Mouse (Mus musculus): ENCODE measurements at regions not wholly inside any gene's neighbourhood (a gene's known extent, or its start where the extent isn't known, plus 50 kb on each side); places are given as distances from the start of the nearest gene placed in this dataset.
A peak's percentile ranks its signal among the peaks of the same experiment; 100 is the strongest.

- intact Hi-C loops (cut with DNase I) = loop anchor here (2.0 to 5.0 kb wide), 2 partner anchors 596 to 728 kb away; no protein-coding TSS in a partner anchor
These were observed 310.8 kb downstream of the Setd4 start for GRCm38 (mm10) chr16:93292965-93293653.

GRCm38 (mm10) chr16:93292181-93292834 is 311.6 kb downstream of the Setd4 start:
- intact Hi-C loops (cut with DNase I) = loop anchor here (2.0 to 5.0 kb wide), 2 partner anchors 595 to 728 kb away; no protein-coding TSS in a partner anchor
- DNase-seq (ENCODE audit: low spot score in 2 of 2) = no peak

More at GRCm38 (mm10) chr16:93292965-93293653, 310.8 kb downstream of the Setd4 start:
- peak; percentile 58 to 60 for DNase-seq (ENCODE audit: low spot score in 2 of 2)

GRCm38 (mm10) chr16:93288036-93288435 is 315.8 kb downstream of the Setd4 start:
- intact Hi-C loops (cut with DNase I) = no loop called here
- no peak for DNase-seq (ENCODE audit: low spot score in 2 of 2)

- intact Hi-C loops (cut with DNase I) = no loop called here
- DNase-seq (ENCODE audit: low spot score in 2 of 2) = no peak
These were observed 316.3 kb downstream of the Setd4 start for GRCm38 (mm10) chr16:93287520-93287919.

- no peak for DNase-seq (ENCODE audit: low spot score in 2 of 2)
- intact Hi-C loops (cut with DNase I) = no loop called here
These were observed 317.0 kb downstream of the Setd4 start for GRCm38 (mm10) chr16:93286816-93287215.

GRCm38 (mm10) chr16:93285191-93285590 is 318.7 kb downstream of the Setd4 start:
- intact Hi-C loops (cut with DNase I) = no loop called here
- DNase-seq (ENCODE audit: low spot score in 2 of 2) = no peak

GRCm38 (mm10) chr16:93281715-93282114 is 322.1 kb downstream of the Setd4 start:
- intact Hi-C loops (cut with DNase I) = no loop called here
- no peak for DNase-seq (ENCODE audit: low spot score in 2 of 2)

GRCm38 (mm10) chr16:93272636-93273035 is 331.2 kb downstream of the Setd4 start:
- intact Hi-C loops (cut with DNase I) = no loop called here
- no peak for DNase-seq (ENCODE audit: low spot score in 2 of 2)

GRCm38 (mm10) chr16:93272146-93272545 is 331.7 kb downstream of the Setd4 start:
- intact Hi-C loops (cut with DNase I) = no loop called here
- DNase-seq (ENCODE audit: low spot score in 2 of 2) = no peak

- DNase-seq (ENCODE audit: low spot score in 2 of 2) = no peak
- intact Hi-C loops (cut with DNase I) = no loop called here
These were observed 339.7 kb downstream of the Setd4 start for GRCm38 (mm10) chr16:93264061-93264585.

- intact Hi-C loops (cut with DNase I) = no loop called here
- no peak for DNase-seq (ENCODE audit: low spot score in 2 of 2)
These were observed 340.6 kb downstream of the Setd4 start for GRCm38 (mm10) chr16:93263141-93263815.

GRCm38 (mm10) chr16:93246825-93247224 is 357.0 kb downstream of the Setd4 start:
- DNase-seq (ENCODE audit: low spot score in 2 of 2) = peak; percentile 26 to 29
- intact Hi-C loops (cut with DNase I) = no loop called here

- intact Hi-C loops (cut with DNase I) = no loop called here
- DNase-seq (ENCODE audit: low spot score in 2 of 2) = no peak
These were observed 358.1 kb downstream of the Setd4 start for GRCm38 (mm10) chr16:93245738-93246137.

- DNase-seq (ENCODE audit: low spot score in 2 of 2) = no peak
These were observed 365.0 kb downstream of the Setd4 start for GRCm38 (mm10) chr16:93238898-93239297.

GRCm38 (mm10) chr16:93238326-93238725 is 365.5 kb downstream of the Setd4 start:
- intact Hi-C loops (cut with DNase I) = no loop called here
- no peak for DNase-seq (ENCODE audit: low spot score in 2 of 2)

More at GRCm38 (mm10) chr16:93238898-93239297, 365.0 kb downstream of the Setd4 start:
- intact Hi-C loops (cut with DNase I) = no loop called here

GRCm38 (mm10) chr16:93225644-93226043 is 378.2 kb downstream of the Setd4 start:
- no peak for DNase-seq (ENCODE audit: low spot score in 2 of 2)
- intact Hi-C loops (cut with DNase I) = no loop called here

- no peak for DNase-seq (ENCODE audit: low spot score in 2 of 2)
- intact Hi-C loops (cut with DNase I) = no loop called here
These were observed 378.7 kb downstream of the Setd4 start for GRCm38 (mm10) chr16:93225196-93225595.

GRCm38 (mm10) chr16:93219731-93220130 is 384.1 kb downstream of the Setd4 start:
- intact Hi-C loops (cut with DNase I) = no loop called here
- no peak for DNase-seq (ENCODE audit: low spot score in 2 of 2)

GRCm38 (mm10) chr16:93218402-93218801 is 385.5 kb downstream of the Setd4 start:
- intact Hi-C loops (cut with DNase I) = no loop called here
- DNase-seq (ENCODE audit: low spot score in 2 of 2) = no peak

- no peak for DNase-seq (ENCODE audit: low spot score in 2 of 2)
- intact Hi-C loops (cut with DNase I) = no loop called here
These were observed 386.1 kb downstream of the Setd4 start for GRCm38 (mm10) chr16:93217600-93218226.
